Comparison of ENCODE assay signal across 26 mouse cellular contexts in genomic region chr16:57349689-57350088, GRCm38 (mm10). TPM values are rescaled to one million over a fixed set of nuclear protein-coding genes. Genes with fewer than 3 reads are reported as not detected.
A peak's percentile ranks its signal among the peaks of the same experiment; 100 is the strongest.
DNase-seq lines count a peak whose midpoint lies in the region; TF ChIP-seq lines count a peak whose summit lies in the region.
"Had no signal": no experiment of that assay in that cellular context is flagged by ENCODE, and none has a peak within 500 bp of the region (broad histone marks: within the 10 kb centered on the region; RNA-seq: fewer than 3 reads in every experiment).

No protein-coding gene starts in this region.

- intact Hi-C loops in gastrocnemius, adult 2 months (cut with DNase I): loop anchor here (10.0 kb wide), 1 partner anchor 125 kb away; no protein-coding TSS in a partner anchor

- peak overlapping the region; percentile 87 for H3K27ac ChIP-seq in gastrocnemius, adult 2 months
- H3K27ac ChIP-seq: embryonic facial prominence, embryonic 12.5 days; forebrain, embryonic 12.5 days; heart, embryonic 13.5 days; hindbrain, embryonic 13.5 days; kidney, embryonic 15.5 days; midbrain, embryonic 13.5 days; neural tube, embryonic 12.5 days had no signal

- H3K4me3 ChIP-seq in gastrocnemius, adult 2 months: no peak overlapping the region; the same call in 1 of the 2 replicates
- H3K4me3 ChIP-seq: embryonic facial prominence, embryonic 12.5 days; erythroblast, embryonic 14.5 days; forebrain, embryonic 12.5 days; heart, embryonic 13.5 days; hindbrain, embryonic 13.5 days; kidney, embryonic 15.5 days; megakaryocyte, embryonic 14.5 days; midbrain, embryonic 13.5 days; neural tube, embryonic 12.5 days had no signal

- no peak for DNase-seq in gastrocnemius, adult 2 months
- no peak for DNase-seq in gastrocnemius, adult 8-10 months (ENCODE audit: low spot score in 2 of 2)
- DNase-seq in lung, adult 18-20 months: peak; percentile 34 to 61
- no peak for DNase-seq in lung, postnatal 14 days
- DNase-seq in lung, postnatal 4 days: peak; percentile 25 to 33
- no peak for DNase-seq in cerebellum, adult 9-10 months
- DNase-seq in urinary bladder, adult 2 months (ENCODE audit: low spot score): no peak
- no peak for DNase-seq in T-cell, adult 2 months (ENCODE audit: low spot score)
- DNase-seq: adrenal gland, postnatal 25 days; kidney, adult 11 months; kidney, postnatal 36 days; liver; liver, postnatal 0 days; right cerebral cortex, postnatal 25 days had no signal

- no peak for TF ChIP-seq CTCF in gastrocnemius, adult 2 months (IDR thresholded peaks at IDR 0.05)

RNA-seq across cellular contexts. Expression of gene Filip1l, which starts 3.2 kb away (rescaled TPM):
- total RNA-seq in gastrocnemius, adult 2 months (2021): 10 to 100 TPM; 37.5 to 67.0 TPM
- total RNA-seq in gastrocnemius, adult 8-10 months (2022): 10 to 100 TPM; 44.3 to 47.8 (median 46.5) TPM
- polyA plus RNA-seq in urinary bladder, adult 2 months (2012; rRNA removed): 57.1 and 66.5 TPM in 2 replicates
- polyA plus RNA-seq: erythroblast, embryonic 14.5 days had no signal

RNA-seq across cellular contexts. Expression of gene Tmem30c, which starts 57.0 kb away (rescaled TPM):
- not detected for total RNA-seq in gastrocnemius, adult 2 months (2021)
- total RNA-seq in gastrocnemius, adult 8-10 months (2022): not detected
- polyA plus RNA-seq in urinary bladder, adult 2 months (2012; rRNA removed): 0.07 TPM in 1 of 2 replicates, not detected in the other
- total RNA-seq: adrenal gland, postnatal 25 days; gastrocnemius, postnatal 4 days; heart, postnatal 25 days had no signal
- polyA plus RNA-seq: erythroblast, embryonic 14.5 days; heart, embryonic 13.5 days; liver, postnatal 0 days; spleen, adult 2 months had no signal

Comparison
In these comparisons a context has a peak if more than half of its experiments do, and no peak if none do; other contexts are left out.
1. DNase-seq: peak in lung, adult 18-20 months (2 of 2) and lung, postnatal 4 days (2 of 2); none in gastrocnemius, adult 2 months (single experiment), gastrocnemius, adult 8-10 months (0 of 2), lung, postnatal 14 days (single experiment), cerebellum, adult 9-10 months (single experiment), urinary bladder, adult 2 months (single experiment) and T-cell, adult 2 months (single experiment).